Mouse (Mus musculus): Measurements from ENCODE around the gene Vmn1r183. TPM values are rescaled to one million over a fixed set of nuclear protein-coding genes. Genes with fewer than 3 reads are reported as not detected.
"Not testable (repeated sequence)": the region's sequence is repeated elsewhere in the genome, so short reads cannot be mapped to it uniquely, and the experiment has no call there.

The Vmn1r183 gene
- not detected in 2 replicates for polyA plus RNA-seq (2015; fragmentation: Nextera tagmentation; extraction: Ambion mirVana)

GRCm38 (mm10) chr7:24052660-24053304 lies at the start of gene Vmn1r183:
Gene Vmn1r183 (plus strand): TSS chr7:24053254.
- Histone ChIP-seq H3K4me2 (no peak within 1 kb of the TSS), H3K36me3 (no peaks in the 10 kb centered on the region), H3K27me3 (no peaks in the 10 kb centered on the region), H3K4me1 (no peaks in the 10 kb centered on the region), H3K27ac (no peak within 1 kb of the TSS), H3K9me3 (replicated peaks) (no peaks in the 10 kb centered on the region), H3K4me3 (replicated peaks) (no peak within 1 kb of the TSS), H3K9ac (no peak within 1 kb of the TSS)
- ATAC-seq (replicated peaks; ENCODE audit: low FRiP score), result no peak
- WGBS, result 78% methylated on average over 4 of the region's 4 CpGs

DNA sequence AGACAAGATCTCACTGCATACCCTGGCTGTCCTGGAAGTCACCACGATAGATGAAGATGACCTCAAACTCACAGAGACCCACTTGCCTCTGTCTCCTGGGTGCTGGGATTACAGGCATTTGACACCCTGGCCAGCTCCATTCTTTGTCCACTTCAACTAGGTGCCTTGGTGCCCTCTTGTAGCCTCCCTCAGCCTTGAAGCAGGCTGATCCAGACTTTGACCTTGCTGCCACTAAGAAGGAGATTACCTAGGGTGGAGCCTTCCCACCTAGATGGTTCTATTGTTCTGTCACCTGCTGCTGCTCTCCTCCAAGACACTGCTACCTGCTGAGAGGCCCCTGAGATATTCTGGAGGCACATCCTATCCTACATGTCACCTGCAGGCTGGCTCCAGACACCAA lies 21.4 kb downstream of the Vmn1r183 start:
- not testable (repeated sequence) for H3K4me1 ChIP-seq; H3K9ac ChIP-seq; H3K27me3 ChIP-seq; H3K27ac ChIP-seq; ATAC-seq (replicated peaks; ENCODE audit: low FRiP score); H3K4me3 ChIP-seq (replicated peaks); H3K36me3 ChIP-seq; H3K4me2 ChIP-seq; H3K9me3 ChIP-seq (replicated peaks)
- 54% methylated on average over 1 of the region's 1 CpGs for WGBS

DNA sequence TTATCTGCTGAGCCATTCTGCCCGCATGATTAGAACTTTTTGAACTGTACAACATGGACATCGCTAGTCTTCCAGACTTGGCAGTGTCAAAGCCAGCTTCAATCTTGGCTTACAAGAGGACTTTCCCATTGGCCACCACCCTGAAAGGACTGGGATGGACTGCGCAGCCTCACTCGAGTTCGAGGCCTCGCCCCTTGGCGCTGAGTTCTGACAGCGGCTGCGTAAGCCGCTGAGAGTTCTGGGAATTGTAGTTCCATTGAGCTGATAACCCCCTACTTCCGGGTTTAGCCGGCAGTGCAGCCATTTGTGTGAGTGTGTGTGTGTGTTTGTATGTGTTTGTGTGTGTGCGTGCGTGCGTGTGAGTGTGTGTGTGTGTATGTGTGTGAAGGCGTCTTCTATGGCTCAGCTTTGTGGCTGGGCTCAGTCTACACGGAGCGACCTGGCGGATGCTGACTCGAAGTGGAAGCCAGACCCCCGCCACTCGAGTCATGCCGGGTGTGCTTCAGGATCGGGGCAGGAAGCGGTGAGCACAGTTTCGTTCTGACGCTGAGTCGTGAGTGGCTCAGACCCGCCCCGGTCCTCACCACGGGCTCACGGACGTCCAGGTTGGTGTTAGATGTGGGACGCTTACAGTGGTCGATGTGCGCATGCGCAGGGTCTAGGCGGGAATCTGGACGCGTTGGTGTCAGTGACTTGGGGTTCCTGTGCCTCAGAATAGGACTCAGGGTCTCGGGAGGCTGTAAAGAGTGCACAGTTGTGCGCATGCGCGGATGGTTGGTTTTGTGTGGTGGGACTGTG lies 28.8 kb downstream of the Vmn1r183 start, which contains the start of gene Zfp180:
Zfp180 (plus strand) TSS at position 291 of the 798 bp plus-strand sequence.
- Histone ChIP-seq H3K27me3 (no peaks in the 10 kb centered on the region), H3K27ac (peak within 1 kb of the TSS; percentile 93), H3K4me3 (replicated peaks) (peak within 1 kb of the TSS; percentile 80), H3K4me2 (peak within 1 kb of the TSS; percentile 85), H3K9me3 (replicated peaks) (no peaks in the 10 kb centered on the region), H3K36me3 (peaks cover 19% of the 10 kb centered on the region), H3K9ac (peak within 1 kb of the TSS; percentile 77), H3K4me1 (peaks cover 14% of the 10 kb centered on the region)
- WGBS, result 20% methylated on average over 44 of the region's 44 CpGs
- ATAC-seq (replicated peaks; ENCODE audit: low FRiP score), result peak; percentile 98

GRCm38 (mm10) chr7:24082457-24083235 lies 29.6 kb downstream of the Vmn1r183 start:
- peak; percentile 35 for ATAC-seq (replicated peaks; ENCODE audit: low FRiP score)
- no peaks in the 10 kb centered on the region for H3K27me3 ChIP-seq
- H3K4me2 ChIP-seq, result peak overlapping the region; percentile 85
- WGBS, result 44% methylated on average over 15 of the region's 15 CpGs
- peaks cover 27% of the 10 kb centered on the region for H3K36me3 ChIP-seq
- H3K4me3 ChIP-seq (replicated peaks), result peak overlapping the region; percentile 80
- H3K4me1 ChIP-seq, result peaks cover 14% of the 10 kb centered on the region
- H3K27ac ChIP-seq, result peak overlapping the region; percentile 93
- H3K9ac ChIP-seq, result peak overlapping the region; percentile 77
- H3K9me3 ChIP-seq (replicated peaks), result 0 out of 2 replicates have a peak, but pooled peaks cover 4% of the 10 kb centered on the region

DNA sequence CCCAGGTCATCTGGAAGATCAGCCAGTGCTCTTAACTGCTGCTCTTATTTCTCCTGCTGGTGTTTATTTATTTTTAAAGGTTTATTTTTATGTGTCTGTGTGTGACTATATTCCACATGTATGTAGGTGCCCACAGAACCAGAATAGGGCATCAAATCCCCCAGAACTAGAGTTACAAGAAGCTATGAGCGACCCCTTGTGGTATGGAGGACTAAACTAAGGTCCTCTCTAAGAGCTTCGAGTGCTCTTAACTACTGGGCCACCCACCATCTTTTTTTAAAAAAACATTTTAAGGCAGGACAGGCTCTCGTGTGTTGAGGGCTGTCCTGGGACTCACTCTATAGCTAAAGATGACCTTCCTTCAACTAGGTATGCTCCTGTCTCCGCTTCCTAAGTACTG lies 33.8 kb downstream of the Vmn1r183 start:
- 94% methylated on average over 4 of the region's 4 CpGs for WGBS
- Histone ChIP-seq H3K27ac (no peak overlapping the region), H3K4me2 (no peak overlapping the region), H3K27me3 (no peaks in the 10 kb centered on the region), H3K4me1 (peaks cover 14% of the 10 kb centered on the region), H3K36me3 (peaks cover 45% of the 10 kb centered on the region), H3K4me3 (replicated peaks) (no peak overlapping the region), H3K9me3 (replicated peaks) (0 out of 2 replicates have a peak, but pooled peaks cover 8% of the 10 kb centered on the region), H3K9ac (no peak overlapping the region)
- no peak for ATAC-seq (replicated peaks; ENCODE audit: low FRiP score)

GRCm38 (mm10) chr7:24087485-24088125 lies 34.6 kb downstream of the Vmn1r183 start:
- 0 out of 2 replicates have a peak, but pooled peaks cover 10% of the 10 kb centered on the region for H3K9me3 ChIP-seq (replicated peaks)
- peaks cover 48% of the 10 kb centered on the region for H3K36me3 ChIP-seq
- H3K4me2 ChIP-seq, result no peak overlapping the region
- 95% methylated on average over 12 of the region's 12 CpGs for WGBS
- H3K4me1 ChIP-seq, result peaks cover 11% of the 10 kb centered on the region
- no peak overlapping the region for H3K27ac ChIP-seq
- no peak overlapping the region for H3K4me3 ChIP-seq (replicated peaks)
- no peak for ATAC-seq (replicated peaks; ENCODE audit: low FRiP score)
- H3K27me3 ChIP-seq, result no peaks in the 10 kb centered on the region
- H3K9ac ChIP-seq, result no peak overlapping the region

DNA sequence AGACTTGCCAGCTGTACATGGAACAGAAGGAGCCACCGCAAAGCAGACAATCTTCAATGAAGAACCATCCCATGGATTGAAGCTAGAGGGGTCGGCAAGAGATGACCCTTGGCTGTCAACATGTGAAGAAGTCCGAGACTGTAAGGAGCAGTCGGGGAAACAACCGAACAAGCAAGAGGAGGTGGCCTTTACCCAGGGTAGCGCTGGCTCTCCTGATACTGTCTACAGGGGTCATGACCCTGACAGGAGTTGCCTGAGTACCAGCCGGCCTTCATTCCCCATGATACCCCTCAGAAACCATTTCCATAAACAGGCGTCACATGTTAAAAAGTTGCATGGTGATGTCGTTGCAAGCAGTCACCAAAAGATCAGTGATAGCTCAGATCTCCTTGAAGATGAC lies 51.3 kb downstream of the Vmn1r183 start:
- ATAC-seq (replicated peaks; ENCODE audit: low FRiP score), result 0 out of 2 replicates have a peak, but pooled peaks have one; percentile 38
- Histone ChIP-seq H3K4me1 (no peaks in the 10 kb centered on the region), H3K9me3 (replicated peaks) (peaks cover 80% of the 10 kb centered on the region)

GRCm38 (mm10) chr7:24105144-24105703 lies 52.2 kb downstream of the Vmn1r183 start:
- 95% methylated on average over 18 of the region's 18 CpGs for WGBS
- Histone ChIP-seq H3K36me3 (peaks cover 95% of the 10 kb centered on the region), H3K9me3 (replicated peaks) (peaks cover 80% of the 10 kb centered on the region), H3K9ac (no peak overlapping the region), H3K27ac (no peak overlapping the region), H3K27me3 (no peaks in the 10 kb centered on the region), H3K4me2 (no peak overlapping the region), H3K4me3 (replicated peaks) (no peak overlapping the region), H3K4me1 (no peaks in the 10 kb centered on the region)
- ATAC-seq (replicated peaks; ENCODE audit: low FRiP score), result 0 out of 2 replicates have a peak, but pooled peaks have one; percentile 5

More for the DNA sequence above, 51.3 kb downstream of the Vmn1r183 start:
- Histone ChIP-seq H3K27me3 (no peaks in the 10 kb centered on the region), H3K4me3 (replicated peaks) (no peak overlapping the region), H3K27ac (no peak overlapping the region), H3K9ac (no peak overlapping the region), H3K36me3 (peaks cover 100% of the 10 kb centered on the region), H3K4me2 (no peak overlapping the region)
- 96% methylated on average over 9 of the region's 9 CpGs for WGBS

DNA sequence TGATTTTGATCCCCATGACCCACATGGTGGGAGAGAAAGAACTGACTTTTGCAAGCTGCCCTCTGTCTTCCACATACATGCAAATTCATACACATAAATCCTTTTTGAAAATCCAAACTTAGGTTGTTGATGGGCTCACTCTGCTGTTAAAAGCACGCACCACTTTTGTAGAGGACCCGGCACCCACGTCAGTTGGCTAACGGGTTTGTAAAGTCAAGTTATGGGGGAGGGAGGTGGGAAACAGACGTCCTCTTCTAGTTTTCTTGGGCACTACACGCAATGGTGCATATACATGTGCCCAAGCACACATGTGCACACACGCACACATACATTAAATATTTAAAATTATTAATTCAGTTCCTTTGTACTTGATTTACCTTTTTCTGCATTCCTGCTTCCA lies 57.8 kb downstream of the Vmn1r183 start:
- 94% methylated on average over 7 of the region's 7 CpGs for WGBS
- H3K36me3 ChIP-seq, result peaks cover 39% of the 10 kb centered on the region
- peaks cover 30% of the 10 kb centered on the region for H3K9me3 ChIP-seq (replicated peaks)
- no peak overlapping the region for H3K9ac ChIP-seq
- H3K4me3 ChIP-seq (replicated peaks), result no peak overlapping the region
- no peaks in the 10 kb centered on the region for H3K27me3 ChIP-seq
- H3K27ac ChIP-seq, result no peak overlapping the region
- no peak overlapping the region for H3K4me2 ChIP-seq
- H3K4me1 ChIP-seq, result peaks cover 4% of the 10 kb centered on the region
- no peak for ATAC-seq (replicated peaks; ENCODE audit: low FRiP score)

DNA sequence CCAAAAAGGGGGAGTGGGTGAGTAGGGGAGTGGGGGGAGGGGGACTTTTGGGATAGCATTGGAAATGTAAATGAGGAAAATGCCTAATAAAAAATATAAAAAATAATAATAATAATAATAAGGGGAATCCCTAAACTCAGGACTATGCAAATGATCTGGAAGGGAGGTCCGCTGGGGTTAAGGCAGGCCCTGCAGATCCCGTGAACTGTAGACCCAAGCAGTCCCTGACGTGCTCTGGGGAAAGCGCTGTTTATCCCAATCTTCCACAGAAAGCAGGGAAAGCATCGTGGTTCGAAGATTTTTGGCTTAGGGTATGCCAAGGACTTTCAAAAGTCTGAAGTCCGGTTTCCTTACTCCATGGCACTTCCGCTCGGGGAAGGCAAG lies 58.7 kb downstream of the Vmn1r183 start:
- WGBS, result 2% methylated on average over 9 of the region's 9 CpGs
- Histone ChIP-seq H3K36me3 (peaks cover 30% of the 10 kb centered on the region), H3K4me3 (replicated peaks) (peak overlapping the region; percentile 74), H3K9ac (peak overlapping the region; percentile 35; the same call in 1 of the 2 replicates), H3K4me2 (peak overlapping the region; percentile 79), H3K27ac (peak overlapping the region; percentile 89), H3K27me3 (no peaks in the 10 kb centered on the region), H3K4me1 (peaks cover 4% of the 10 kb centered on the region), H3K9me3 (replicated peaks) (peaks cover 21% of the 10 kb centered on the region)
- no peak for ATAC-seq (replicated peaks; ENCODE audit: low FRiP score)

Data from kidney, embryonic 15.5 days (tissue).